Mouse (Mus musculus) thymus, adult 2 months (tissue): Measurements from ENCODE around the gene Umad1.

Source experiments
- CTCF ChIP-seq: fragments of 200-500 bp; IDR thresholded peaks from 2 replicates; pipeline ENCODE4 v1.5.1; 2012; ENCODE audit warnings: mild to moderate bottlenecking, control low read depth, low read length, moderate library complexity, borderline replicate concordance; ENCODE audit not compliant: control insufficient read depth, poor library complexity, insufficient read depth; ENCODE audit errors: extremely low read depth
- POLR2A ChIP-seq: fragments of 200-500 bp; IDR thresholded peaks from 2 replicates; pipeline ENCODE4 v1.6.1; 2012; ENCODE audit warnings: mild to moderate bottlenecking, low read length, control low read depth, moderate library complexity; ENCODE audit not compliant: control insufficient read depth, poor library complexity, insufficient read depth; ENCODE audit errors: extremely low read depth

GRCm38 (mm10) chr6:8397252-8397651 is 138.2 kb downstream of the Umad1 start:
- no peak for TF ChIP-seq CTCF
- TF ChIP-seq POLR2A = no peak
